Mouse (Mus musculus): ENCODE measurements around the gene D17Wsu92e.
A peak's percentile ranks its signal among the peaks of the same experiment; 100 is the strongest.

Gene D17Wsu92e

GRCm38 (mm10) chr17:27821407-27822338 is 1.2 kb upstream of the D17Wsu92e start:
- DNase-seq (ENCODE audit: low spot score) = no peak

- peak; percentile 28 for DNase-seq (ENCODE audit: low spot score)
Measured at GRCm38 (mm10) chr17:27819971-27820567, 379 bp downstream of the D17Wsu92e start.

- DNase-seq (ENCODE audit: low spot score) = no peak
Measured at GRCm38 (mm10) chr17:27819521-27819970, 902 bp downstream of the D17Wsu92e start.

GRCm38 (mm10) chr17:27819011-27819410 is 1.4 kb downstream of the D17Wsu92e start:
- DNase-seq (ENCODE audit: low spot score) = no peak

GRCm38 (mm10) chr17:27814606-27815005 is 5.8 kb downstream of the D17Wsu92e start:
- DNase-seq (ENCODE audit: low spot score) = no peak

- DNase-seq (ENCODE audit: low spot score) = no peak
Measured at GRCm38 (mm10) chr17:27811980-27812379, 8.5 kb downstream of the D17Wsu92e start.

GRCm38 (mm10) chr17:27810569-27811331 is 9.7 kb downstream of the D17Wsu92e start:
- no peak for DNase-seq (ENCODE audit: low spot score)

- DNase-seq (ENCODE audit: low spot score) = no peak
Measured at GRCm38 (mm10) chr17:27807542-27808078, 12.8 kb downstream of the D17Wsu92e start.

- DNase-seq (ENCODE audit: low spot score) = no peak
Measured at GRCm38 (mm10) chr17:27804803-27805770, 15.4 kb downstream of the D17Wsu92e start.

GRCm38 (mm10) chr17:27804156-27804690 is 16.2 kb downstream of the D17Wsu92e start:
- DNase-seq (ENCODE audit: low spot score) = no peak

- DNase-seq (ENCODE audit: low spot score) = no peak
Measured at GRCm38 (mm10) chr17:27803752-27804151, 16.7 kb downstream of the D17Wsu92e start.

GRCm38 (mm10) chr17:27800710-27801648 is 19.5 kb downstream of the D17Wsu92e start:
- DNase-seq (ENCODE audit: low spot score) = no peak

GRCm38 (mm10) chr17:27799771-27800584 is 20.5 kb downstream of the D17Wsu92e start:
- DNase-seq (ENCODE audit: low spot score) = peak; percentile 78

- DNase-seq (ENCODE audit: low spot score) = peak; percentile 41
Measured at GRCm38 (mm10) chr17:27797341-27797872, 23.0 kb downstream of the D17Wsu92e start.

- DNase-seq (ENCODE audit: low spot score) = no peak
Measured at GRCm38 (mm10) chr17:27796780-27797179, 23.7 kb downstream of the D17Wsu92e start.

- DNase-seq (ENCODE audit: low spot score) = no peak
Measured at GRCm38 (mm10) chr17:27793144-27793543, 27.3 kb downstream of the D17Wsu92e start.

GRCm38 (mm10) chr17:27792516-27792915 is 27.9 kb downstream of the D17Wsu92e start:
- DNase-seq (ENCODE audit: low spot score) = no peak

- no peak for DNase-seq (ENCODE audit: low spot score)
Measured at GRCm38 (mm10) chr17:27791556-27791955, 28.9 kb downstream of the D17Wsu92e start.
